Mouse (Mus musculus): Measurements from ENCODE around the gene Gm49396. TPM values are rescaled to one million over a fixed set of nuclear protein-coding genes. Genes with fewer than 3 reads are reported as not detected.

Gene Gm49396
- polyA plus RNA-seq, 1 experiment, result 8.7 TPM

DNA sequence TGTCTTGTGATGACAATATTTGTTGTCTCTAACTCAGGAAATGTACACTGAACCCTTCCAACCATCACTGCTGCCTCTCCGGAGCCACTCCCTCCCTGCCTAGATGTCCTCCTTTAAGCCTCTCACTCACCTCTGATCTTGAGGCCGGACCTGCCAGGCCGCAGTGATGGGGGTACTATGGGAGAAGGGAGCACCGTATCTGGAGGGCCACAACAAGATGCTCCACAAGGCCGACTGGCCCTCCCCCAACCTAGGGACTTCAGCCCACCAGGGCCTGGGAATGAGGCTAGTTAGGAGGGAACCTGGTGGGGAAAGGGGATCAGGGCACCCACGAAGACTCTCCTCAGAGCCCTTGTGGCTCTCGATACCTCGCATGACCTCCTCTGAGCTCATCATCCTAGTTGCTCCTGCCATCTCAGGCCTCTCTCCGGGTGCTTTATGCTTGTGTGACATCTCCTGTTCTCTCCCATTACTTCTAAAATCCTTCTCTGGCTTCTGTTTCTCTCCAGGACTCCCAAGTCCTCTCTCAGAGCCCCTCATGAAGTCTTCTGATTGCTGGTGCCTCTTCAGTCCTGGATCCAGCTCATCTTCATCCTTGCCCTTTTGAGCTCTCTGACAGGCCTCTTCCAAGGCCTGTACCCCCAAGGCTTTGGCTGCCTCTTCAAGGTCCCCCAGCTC lies 27.9 kb downstream of the Gm49396 start:
- no peak for TF ChIP-seq CTCF (IDR thresholded peaks at IDR 0.05; ENCODE audit: borderline replicate concordance, extremely low read depth, insufficient read depth, insufficient read length)
- no peak for TF ChIP-seq POLR2A (IDR thresholded peaks at IDR 0.05; ENCODE audit: borderline replicate concordance, extremely low read depth, insufficient read depth, insufficient read length, poor library complexity, severe bottlenecking)
- no peak for DNase-seq (ENCODE audit: low read depth)

DNA sequence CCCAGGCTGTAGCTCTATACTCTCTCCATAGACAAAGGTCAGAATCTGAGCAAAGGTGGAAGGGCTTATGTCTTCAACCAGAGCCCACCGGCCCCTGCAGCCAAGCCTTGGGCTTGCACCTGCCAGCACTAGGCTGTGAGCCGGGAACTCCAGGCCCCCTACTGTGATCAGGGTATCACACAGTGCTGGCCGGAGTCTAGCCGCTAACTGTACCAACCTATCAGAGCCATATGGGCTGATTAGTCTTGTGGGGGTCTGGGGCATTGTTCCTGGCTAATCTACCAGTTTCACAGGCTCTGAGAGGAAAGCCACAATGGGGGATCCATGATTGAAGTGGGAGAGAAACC lies 28.4 kb downstream of the Gm49396 start:
- TF ChIP-seq CTCF (IDR thresholded peaks at IDR 0.05; ENCODE audit: borderline replicate concordance, extremely low read depth, insufficient read depth, insufficient read length) (no peak), POLR2A (IDR thresholded peaks at IDR 0.05; ENCODE audit: borderline replicate concordance, extremely low read depth, insufficient read depth, insufficient read length, poor library complexity, severe bottlenecking) (no peak)
- peak; percentile 9 for DNase-seq (ENCODE audit: low read depth)

DNA sequence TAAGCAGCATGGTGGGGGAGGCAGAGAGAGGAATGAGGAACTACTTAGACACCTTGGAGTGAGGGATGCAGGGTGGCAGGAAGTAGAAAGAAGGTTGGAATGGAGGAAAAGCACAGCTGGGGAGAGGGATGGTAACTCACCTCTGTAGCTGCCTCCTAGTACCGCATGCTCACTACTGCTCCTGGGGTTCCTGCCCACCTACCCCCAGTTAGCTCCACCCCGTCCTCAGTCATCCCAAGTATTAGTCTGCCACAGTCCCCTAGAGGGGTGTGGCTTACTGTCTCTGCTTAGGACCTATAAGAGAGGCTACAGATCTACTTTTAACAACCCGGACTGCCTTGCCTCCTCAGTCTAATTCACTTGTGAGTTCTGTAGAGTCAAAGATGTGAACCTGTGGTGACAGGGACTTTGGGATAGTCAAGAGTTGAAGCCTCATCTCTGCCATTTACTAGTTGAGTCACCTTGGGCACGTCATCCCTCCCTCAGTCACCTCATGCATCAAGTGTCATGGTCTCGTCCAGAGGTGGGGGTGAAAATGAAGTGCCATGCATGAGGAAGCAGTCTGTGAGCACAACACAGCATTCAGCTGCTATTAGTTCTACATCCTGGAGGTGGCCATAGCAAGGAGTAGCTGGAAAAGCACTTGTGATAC lies 29.8 kb downstream of the Gm49396 start:
- DNase-seq (ENCODE audit: low read depth), result no peak
- TF ChIP-seq POLR2A (IDR thresholded peaks at IDR 0.05; ENCODE audit: borderline replicate concordance, extremely low read depth, insufficient read depth, insufficient read length, poor library complexity, severe bottlenecking), result no peak
- no peak for TF ChIP-seq CTCF (IDR thresholded peaks at IDR 0.05; ENCODE audit: borderline replicate concordance, extremely low read depth, insufficient read depth, insufficient read length)

DNA sequence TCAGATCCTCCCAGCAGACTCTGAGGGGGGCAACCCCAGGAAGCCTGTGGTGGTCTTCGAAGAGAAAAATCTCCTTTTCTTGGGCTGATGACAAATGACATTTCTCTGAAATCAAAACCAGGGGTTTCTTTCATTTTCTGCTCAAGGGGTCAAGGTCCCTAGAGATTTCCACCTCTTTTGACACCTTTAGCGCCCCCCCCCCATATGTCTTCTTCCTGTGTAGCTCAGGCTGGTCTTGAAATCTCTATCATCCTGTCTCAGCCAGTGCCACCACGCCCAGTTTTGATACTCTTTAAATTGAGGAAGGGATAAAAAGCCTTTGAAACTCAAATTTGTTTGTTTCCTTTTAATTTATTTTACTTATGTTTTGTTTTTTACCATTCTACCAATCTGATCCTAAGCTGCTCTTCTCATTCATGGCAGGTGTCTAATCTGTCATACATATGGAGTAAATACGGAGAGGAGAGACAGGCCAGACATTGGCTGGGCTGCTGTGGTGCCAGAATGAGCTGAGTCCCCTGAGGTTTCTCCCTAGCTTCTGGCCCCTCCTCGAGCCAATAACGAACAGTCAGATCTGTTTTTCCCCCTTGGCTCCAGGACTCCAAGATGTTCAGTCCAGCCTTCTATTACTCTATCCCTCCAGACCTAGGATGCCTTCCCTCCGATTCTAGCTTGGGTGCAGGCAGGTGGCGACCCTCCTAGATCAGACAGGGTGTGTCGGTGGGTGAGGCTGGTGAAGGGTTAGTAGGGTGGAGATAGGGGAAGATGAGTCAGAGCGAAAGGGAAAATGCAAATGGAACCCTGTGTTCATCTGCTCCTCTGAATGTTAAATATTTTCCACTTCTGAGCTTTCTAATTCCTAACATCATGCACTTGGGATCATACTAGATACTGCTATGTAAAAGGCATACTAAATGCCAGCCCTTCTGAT lies 30.7 kb downstream of the Gm49396 start:
- DNase-seq (ENCODE audit: low read depth), result no peak
- no peak for TF ChIP-seq POLR2A (IDR thresholded peaks at IDR 0.05; ENCODE audit: borderline replicate concordance, extremely low read depth, insufficient read depth, insufficient read length, poor library complexity, severe bottlenecking)
- no peak for TF ChIP-seq CTCF (IDR thresholded peaks at IDR 0.05; ENCODE audit: borderline replicate concordance, extremely low read depth, insufficient read depth, insufficient read length)

DNA sequence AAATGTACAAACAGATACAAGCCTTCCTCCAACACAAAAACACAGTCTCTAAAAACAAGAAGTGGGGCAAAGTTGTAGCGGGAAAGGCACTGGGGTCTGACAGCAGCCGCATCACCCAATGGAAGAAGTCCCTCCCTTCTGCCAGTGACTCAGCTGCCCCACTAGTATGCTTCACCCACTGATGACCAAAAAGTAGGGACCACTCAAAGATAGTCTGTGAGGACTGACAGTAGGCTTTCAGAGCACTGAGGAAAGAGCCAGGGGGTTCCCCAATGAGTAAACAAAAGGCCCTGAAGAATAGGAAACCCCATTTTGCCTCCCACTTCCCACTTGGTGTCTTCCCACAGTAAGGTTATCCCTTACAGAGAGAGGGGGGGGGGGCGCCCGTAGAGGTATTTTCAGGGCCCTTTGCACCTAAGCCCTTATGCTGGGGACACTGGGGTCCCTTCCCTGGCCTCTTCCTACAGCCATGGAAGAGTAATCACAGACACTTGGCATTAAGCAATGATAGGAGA lies 31.4 kb downstream of the Gm49396 start:
- TF ChIP-seq POLR2A (IDR thresholded peaks at IDR 0.05; ENCODE audit: borderline replicate concordance, extremely low read depth, insufficient read depth, insufficient read length, poor library complexity, severe bottlenecking) (no peak), CTCF (IDR thresholded peaks at IDR 0.05; ENCODE audit: borderline replicate concordance, extremely low read depth, insufficient read depth, insufficient read length) (no peak)
- DNase-seq (ENCODE audit: low read depth), result no peak

DNA sequence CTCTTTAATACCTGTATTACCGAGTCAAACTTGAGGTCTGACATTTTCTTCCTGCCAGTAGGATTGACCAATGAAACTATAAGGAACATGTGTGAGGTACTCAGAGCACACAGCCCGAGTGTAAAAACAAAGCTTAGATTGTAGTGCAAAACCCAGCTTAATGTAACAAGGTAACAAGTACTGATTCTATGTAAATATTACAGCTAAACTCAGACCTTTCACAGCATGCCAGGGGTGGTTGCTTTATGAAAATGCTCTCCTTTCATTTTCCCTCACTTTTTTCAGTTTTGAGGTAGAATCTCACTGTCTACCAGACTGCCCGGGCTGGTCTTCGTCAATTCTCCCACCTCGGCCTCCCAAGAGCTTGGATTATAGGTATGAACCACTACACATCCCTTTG lies 32.9 kb downstream of the Gm49396 start:
- DNase-seq (ENCODE audit: low read depth), result no peak
- TF ChIP-seq CTCF (IDR thresholded peaks at IDR 0.05; ENCODE audit: borderline replicate concordance, extremely low read depth, insufficient read depth, insufficient read length), result no peak
- no peak for TF ChIP-seq POLR2A (IDR thresholded peaks at IDR 0.05; ENCODE audit: borderline replicate concordance, extremely low read depth, insufficient read depth, insufficient read length, poor library complexity, severe bottlenecking)

DNA sequence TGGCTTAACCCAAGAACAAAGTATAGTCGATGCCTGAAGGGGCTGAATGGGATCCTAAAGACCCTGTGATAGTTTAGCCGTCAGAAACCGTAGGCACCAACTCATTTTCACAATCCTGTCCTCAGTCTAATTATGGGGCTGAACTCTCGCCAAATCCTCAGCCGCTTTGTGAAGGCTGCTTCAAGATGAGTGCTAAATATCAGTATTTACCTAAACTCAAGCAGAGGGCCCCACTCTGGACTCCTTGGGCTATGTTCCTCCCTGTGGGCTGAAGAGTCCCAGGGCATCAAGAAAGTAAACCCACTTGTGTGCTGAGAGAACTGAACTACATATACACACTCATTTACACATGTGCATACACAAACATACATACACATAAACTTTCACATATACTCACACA lies 33.7 kb downstream of the Gm49396 start:
- no peak for DNase-seq (ENCODE audit: low read depth)
- TF ChIP-seq POLR2A (IDR thresholded peaks at IDR 0.05; ENCODE audit: borderline replicate concordance, extremely low read depth, insufficient read depth, insufficient read length, poor library complexity, severe bottlenecking) (no peak), CTCF (IDR thresholded peaks at IDR 0.05; ENCODE audit: borderline replicate concordance, extremely low read depth, insufficient read depth, insufficient read length) (no peak)

DNA sequence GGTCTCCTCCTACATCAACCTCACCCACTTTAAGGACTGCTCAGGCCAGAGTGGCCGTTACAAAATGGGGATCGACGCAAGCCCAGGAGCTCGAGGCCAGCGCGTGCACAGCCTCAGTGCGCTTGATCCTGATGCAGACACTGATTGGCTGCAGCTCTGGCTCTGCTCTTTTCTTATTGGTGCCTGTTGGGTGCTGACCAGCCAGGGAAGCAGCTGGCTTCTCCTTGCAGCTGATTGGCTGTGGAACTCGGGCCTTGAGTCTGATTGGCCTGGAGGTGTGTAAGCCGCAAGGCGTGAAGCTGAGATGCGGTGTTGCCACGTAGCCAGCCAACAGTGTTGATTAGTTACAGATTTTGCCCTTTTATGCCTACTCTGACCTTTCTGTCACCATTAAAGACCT lies 35.6 kb downstream of the Gm49396 start, which contains the start of gene Zbtb32:
Gene Zbtb32 (minus strand): TSS at position 124 of the 400 bp plus-strand sequence.
- TF ChIP-seq CTCF (IDR thresholded peaks at IDR 0.05; ENCODE audit: borderline replicate concordance, extremely low read depth, insufficient read depth, insufficient read length), result no peak
- no peak for TF ChIP-seq POLR2A (IDR thresholded peaks at IDR 0.05; ENCODE audit: borderline replicate concordance, extremely low read depth, insufficient read depth, insufficient read length, poor library complexity, severe bottlenecking)
- no peak for DNase-seq (ENCODE audit: low read depth)

DNA sequence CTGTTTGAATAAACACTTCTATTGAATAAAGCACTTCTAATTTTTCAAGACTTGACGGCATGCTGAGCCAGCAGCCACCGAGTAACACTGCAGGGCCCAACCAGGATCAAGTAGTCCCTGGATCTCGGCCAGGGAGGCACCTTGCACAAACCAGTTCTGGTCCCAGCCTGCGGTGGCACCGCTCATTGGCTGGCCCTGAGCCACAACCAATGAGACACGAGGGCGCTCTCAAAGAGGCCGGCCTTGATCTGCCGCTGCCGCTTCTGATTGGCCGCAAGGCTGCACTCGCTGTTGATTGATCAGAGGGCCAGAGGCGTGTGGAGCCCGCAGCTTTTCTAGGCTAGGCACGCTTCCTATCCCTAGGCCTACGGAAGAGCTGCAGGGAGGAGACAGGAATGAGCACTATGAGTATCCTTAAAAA lies 36.8 kb downstream of the Gm49396 start:
- peak; percentile 99 for DNase-seq (ENCODE audit: low read depth)
- TF ChIP-seq POLR2A (IDR thresholded peaks at IDR 0.05; ENCODE audit: borderline replicate concordance, extremely low read depth, insufficient read depth, insufficient read length, poor library complexity, severe bottlenecking) (no peak), CTCF (IDR thresholded peaks at IDR 0.05; ENCODE audit: borderline replicate concordance, extremely low read depth, insufficient read depth, insufficient read length) (no peak)

DNA sequence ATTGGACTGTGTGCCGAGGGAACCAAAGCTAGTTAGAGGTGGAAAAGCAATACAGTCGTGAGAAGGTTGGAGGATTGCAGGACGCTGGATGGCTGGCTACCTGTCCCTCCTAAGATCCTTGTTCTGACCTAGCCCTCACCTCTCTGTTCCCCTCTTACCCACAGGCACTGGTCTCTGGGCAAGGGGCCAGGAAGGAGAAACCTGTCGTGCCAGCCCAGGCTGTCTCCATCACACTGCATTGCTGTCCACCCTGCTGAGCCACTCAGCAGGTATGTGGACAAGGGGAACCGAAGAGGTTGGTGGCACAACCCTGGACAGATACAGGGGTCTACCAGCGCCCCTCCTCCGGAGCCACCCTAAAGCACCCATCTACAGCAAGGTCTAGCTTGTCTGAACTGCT lies 37.5 kb downstream of the Gm49396 start:
- DNase-seq (ENCODE audit: low read depth), result no peak

DNA sequence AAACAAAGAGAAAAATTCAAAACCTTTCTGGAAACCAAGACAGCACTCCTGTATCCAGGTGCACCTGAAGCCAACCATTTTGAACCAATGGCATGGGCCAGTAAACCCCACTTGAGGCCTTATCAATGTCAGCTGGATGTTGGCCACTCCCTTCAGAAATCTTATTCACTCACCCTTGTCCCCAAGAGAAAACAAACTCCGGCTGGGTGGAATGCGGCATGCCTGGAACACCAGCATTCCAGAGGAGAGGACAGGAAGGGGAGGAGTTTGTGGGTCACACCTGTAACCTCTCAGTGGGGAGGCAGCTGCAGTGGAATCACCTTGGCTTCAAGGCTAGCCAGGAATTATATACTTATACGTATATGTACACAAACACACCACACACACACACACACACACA lies 39.4 kb downstream of the Gm49396 start:
- DNase-seq (ENCODE audit: low read depth), result no peak
- no peak for TF ChIP-seq POLR2A (IDR thresholded peaks at IDR 0.05; ENCODE audit: borderline replicate concordance, extremely low read depth, insufficient read depth, insufficient read length, poor library complexity, severe bottlenecking)
- TF ChIP-seq CTCF (IDR thresholded peaks at IDR 0.05; ENCODE audit: borderline replicate concordance, extremely low read depth, insufficient read depth, insufficient read length), result no peak

More for the DNA sequence above, 37.5 kb downstream of the Gm49396 start:
- TF ChIP-seq CTCF (IDR thresholded peaks at IDR 0.05; ENCODE audit: borderline replicate concordance, extremely low read depth, insufficient read depth, insufficient read length) (no peak), POLR2A (IDR thresholded peaks at IDR 0.05; ENCODE audit: borderline replicate concordance, extremely low read depth, insufficient read depth, insufficient read length, poor library complexity, severe bottlenecking) (no peak)

Data from brain, embryonic 14.5 days (tissue).